Mouse (Mus musculus): Measurements from ENCODE around the gene Pcdh9.

The Pcdh9 gene

DNA sequence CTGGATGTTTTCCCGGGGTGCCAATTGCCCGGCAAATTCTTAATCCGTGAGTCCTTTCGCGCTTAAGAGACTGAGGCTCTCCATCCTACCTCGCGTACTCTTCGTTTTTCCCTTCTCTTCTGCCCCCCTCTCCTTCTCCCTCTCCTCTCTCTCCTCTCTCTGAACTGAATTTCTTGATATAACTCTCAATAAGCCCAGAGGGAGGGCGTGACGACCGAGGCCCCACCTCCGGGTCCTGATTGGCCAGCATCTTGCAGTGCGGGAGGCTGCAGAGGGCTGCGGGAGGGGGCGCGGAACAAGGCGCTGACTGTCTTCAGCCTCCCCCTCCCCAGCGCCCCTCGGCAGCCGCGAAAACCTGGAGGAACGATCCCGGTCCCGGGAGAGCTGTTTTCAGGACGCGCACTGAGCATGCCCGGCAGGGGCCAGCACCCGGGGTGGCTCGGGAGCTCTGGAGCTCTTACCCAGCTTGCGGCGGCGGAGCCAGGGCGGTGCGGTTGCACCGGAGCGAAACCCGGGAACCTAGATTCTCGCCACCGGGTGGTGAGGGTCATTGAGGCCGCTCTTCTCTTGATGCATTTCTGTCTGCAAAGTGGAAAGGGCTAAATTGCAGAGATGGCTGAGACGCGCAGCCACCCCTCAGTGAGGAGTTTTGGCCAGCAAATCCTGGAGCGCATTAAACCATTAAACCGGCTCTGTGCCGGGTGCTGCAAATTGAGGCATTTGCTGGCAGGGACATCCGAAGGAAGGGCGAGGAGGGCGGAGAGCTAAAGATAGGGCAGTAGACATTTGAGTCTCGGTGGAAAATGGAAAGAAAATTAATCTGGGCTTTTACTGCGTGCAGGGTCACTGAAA, at the start of gene Pcdh9:
Gene Pcdh9 (minus strand): TSS at position 161 of the 852 bp plus-strand sequence.
- DNase-seq (ENCODE audit: low read depth, low spot score) = peak; percentile 80

DNA sequence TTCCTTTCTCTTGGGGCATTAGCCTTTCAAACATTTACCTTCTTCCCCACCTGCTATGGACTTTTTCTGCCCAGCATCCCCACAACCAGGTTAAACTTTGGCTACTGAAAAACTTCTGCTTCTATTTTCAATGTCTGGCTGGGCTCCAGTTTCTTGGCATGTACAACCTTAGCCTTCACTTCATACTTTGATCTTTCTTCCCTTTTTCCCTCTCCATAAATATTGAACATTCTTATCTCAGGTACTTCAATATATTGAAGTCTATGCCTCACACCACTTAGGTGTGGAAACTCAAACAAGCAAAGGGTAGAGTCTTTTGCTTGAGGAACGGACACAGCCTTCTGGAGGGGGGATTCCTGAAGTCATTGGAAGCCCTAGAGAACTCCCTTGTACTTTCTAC, 16.4 kb upstream of the Pcdh9 start:
- no peak for DNase-seq (ENCODE audit: low read depth, low spot score)

DNA sequence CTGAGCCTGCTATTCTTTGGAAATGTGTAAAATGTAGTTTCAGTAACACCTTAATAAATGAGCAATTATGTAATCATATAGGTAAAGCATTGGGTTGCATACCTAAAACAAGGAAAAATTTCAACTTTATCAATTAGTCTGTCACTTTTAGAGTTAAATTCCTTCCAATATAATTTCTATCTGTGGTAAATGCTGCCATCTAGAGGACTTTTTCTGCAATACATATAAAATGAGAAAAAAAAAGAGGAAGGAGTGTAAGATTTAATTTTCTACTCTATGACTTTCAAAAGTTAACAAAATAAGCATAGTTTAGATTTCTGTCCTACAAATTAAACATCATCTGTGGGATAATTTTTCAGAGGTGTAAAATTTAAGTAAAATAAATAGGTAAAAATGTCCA, 8.1 kb upstream of the Pcdh9 start:
- DNase-seq (ENCODE audit: low read depth, low spot score) = peak; percentile 54

DNA sequence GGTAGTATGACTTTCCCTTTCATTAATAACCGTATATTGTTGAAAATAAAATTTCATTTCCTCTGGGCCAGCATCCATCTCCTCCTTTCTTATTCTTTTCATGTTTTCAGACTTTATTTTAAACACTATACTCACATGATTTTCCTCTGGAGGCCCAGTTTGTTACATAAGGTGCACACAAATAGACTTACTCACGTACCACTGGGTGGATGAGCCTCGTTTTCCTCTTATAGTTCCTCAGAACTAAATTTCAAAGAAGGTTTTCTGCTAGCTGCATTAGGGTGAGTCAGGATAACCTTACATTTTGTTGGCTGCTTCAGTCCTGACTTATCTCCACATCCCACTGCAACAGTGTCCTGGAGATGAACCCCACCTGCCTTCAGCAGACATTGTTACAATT, 4.7 kb upstream of the Pcdh9 start:
- no peak for DNase-seq (ENCODE audit: low read depth, low spot score)

DNA sequence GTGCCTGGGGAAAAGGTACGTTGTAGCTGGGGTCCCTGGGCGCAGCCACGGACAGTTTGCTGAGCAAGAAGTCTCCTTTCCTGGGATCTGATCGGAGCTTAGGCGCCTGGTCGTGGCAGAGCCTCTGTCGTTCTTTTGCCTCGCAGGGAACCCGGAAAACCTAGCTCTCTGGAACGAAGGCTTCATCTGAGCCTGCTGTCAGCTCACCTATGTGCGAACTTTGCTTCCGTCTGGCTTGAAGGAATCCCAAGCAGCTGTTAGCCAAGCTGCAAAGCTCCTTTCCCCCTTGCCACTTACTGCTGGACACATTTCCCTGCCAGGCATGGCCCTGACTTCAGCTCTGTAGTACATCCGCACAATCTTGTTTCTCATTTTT, 880 bp upstream of the Pcdh9 start:
- peak; percentile 8 for DNase-seq (ENCODE audit: low read depth, low spot score)

DNA sequence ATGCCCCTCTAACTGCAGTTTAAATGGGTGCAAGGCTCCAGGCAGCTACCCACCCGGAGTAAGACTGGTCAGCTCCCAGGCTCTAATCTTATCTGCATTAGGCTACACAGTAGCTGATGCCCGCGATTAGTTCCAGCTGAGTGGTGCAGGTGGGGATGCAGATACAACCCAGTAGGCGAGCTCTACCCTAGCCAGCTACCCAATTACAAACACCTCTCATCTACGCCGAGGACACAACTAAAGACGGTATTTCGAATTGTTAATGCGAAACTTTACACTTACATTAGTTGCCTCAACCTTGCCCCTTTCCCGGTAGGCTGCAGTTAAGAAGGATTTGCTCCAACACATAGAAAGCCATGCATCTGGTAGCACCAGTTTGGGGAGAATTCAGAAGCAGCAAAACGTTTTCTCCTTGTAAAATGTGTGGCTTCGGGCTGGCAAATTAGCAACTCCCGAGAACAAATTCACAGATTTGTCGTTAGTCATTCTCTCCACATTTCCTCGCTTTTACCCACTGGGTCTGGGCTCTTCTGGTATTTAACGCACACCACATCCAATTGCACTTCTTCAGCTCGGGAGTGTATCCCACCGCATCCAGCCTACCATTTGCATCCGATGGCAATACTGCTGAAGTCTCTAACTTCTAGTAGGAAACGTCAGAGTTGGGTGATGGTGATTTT, 500 bp downstream of the Pcdh9 start:
- DNase-seq (ENCODE audit: low read depth, low spot score) = peak; percentile 22

DNA sequence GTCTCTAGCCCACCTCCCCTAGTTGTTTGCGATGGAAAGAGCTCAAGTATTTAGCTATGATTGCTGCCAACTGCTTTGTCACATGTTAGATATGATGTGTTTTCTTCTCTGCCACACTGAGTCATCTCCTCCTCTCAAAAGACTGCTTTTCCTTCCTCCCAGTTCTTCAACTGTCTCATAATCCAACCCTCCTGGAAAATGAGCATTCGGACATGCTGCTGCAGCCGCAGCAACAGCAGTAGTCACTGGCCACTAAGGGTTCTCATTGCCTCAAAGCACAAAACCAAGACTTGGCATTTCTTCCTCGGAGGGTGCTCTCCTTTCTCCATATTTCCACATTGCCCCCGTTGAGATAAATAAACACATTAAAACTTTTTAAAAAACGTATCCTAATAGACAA, 1.2 kb downstream of the Pcdh9 start:
- DNase-seq (ENCODE audit: low read depth, low spot score) = peak; percentile 63

DNA sequence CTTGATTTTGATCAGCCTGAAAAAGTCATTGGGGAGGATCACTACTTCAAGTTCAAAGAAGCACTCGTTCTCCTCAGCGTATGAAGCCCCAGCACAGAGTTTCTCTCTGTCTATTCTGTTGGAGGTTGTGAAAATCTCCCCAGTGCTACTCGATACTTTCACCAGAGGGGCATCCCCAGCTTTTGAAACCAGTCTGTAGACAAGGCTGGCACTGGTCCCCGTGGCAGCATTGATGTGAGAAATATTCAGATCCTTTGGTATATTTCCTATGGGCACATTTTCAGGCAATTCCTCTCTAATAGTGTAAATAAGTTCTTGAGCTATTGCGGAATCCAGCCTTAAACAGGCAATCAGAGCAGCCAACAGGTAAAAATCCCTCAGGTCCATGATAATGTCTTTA, 2.1 kb downstream of the Pcdh9 start:
- DNase-seq (ENCODE audit: low read depth, low spot score) = no peak

DNA sequence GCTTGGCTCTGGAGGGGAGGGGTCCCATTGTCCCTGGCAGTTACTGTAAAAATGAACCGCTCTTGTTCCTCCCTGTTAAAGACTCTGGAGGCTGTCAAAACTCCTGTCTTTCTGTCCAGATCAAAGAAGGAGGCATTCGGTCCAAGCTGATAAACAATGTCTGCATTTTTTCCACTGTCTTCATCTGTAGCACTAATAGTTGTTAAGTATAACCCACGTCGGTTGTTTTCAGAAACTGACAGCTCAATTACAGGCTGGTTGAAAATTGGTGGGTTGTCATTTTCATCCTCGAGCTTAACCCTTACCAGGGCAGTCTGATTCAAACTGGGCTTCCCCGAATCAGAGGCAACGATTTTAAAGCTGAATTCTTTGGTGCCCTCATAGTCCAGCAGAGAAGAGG, 3.4 kb downstream of the Pcdh9 start:
- DNase-seq (ENCODE audit: low read depth, low spot score) = no peak

DNA sequence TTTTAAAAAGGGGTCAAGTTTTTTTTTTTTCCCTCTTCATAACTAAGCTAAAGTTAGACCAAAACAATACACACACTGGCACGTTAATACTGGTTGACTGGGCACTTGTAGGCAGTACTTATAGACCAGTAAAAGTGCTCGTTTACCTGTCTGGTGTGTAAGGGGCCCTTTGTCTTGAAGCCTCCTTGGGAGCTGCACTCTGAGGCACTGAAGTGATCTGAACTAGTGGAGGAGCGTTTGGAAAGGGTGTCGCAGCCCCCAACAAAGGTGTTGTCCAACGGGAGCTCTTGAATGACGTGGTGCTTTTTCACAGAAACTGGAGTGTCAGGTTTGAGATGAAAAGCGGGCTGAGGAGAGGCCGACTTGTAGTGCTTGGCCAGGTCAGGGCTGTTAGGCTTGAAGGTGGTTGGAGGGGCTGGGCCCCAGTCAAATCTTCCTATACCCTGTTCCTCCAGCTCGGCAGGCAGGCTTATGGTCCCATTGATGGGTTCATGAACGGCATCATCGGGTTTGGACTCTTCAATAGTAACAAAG, 4.9 kb downstream of the Pcdh9 start:
- DNase-seq (ENCODE audit: low read depth, low spot score) = no peak

DNA sequence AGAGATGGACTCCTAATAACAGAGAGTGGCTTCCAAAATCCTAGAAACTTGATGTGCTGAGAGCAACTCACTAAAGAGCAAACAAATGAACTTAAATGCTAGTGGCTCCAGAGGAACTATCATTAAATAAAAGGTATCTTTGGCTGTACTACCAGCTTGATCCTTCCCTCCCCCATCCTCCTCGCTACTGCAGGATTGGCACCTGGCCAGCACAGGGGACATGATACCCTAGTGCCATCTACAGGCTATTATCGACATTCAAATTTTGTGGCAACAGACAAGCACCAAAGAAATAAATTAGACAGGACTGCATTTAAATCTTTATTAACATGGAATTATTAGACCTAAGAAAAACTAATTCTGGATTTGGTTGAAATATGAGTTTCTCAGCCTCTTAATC, 6.0 kb downstream of the Pcdh9 start:
- DNase-seq (ENCODE audit: low read depth, low spot score) = peak; percentile 75

DNA sequence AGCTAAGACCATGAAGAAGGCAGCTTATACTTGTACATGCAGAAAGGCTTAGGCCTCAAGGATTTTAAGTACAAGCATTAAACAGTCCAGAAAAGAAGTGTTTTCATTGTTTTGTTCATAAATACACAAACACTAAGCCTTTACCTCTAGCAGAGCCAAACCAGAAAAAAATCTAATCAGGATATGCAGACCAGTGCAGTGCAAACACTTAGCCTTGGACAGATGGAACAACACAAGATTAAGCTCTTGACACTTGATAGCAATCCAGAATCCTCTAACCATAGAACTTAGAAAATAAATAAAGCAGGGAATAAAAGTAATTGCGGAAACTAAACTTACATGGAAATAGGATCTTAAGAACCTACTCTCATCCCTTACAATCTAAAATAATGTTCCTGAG, 10.4 kb downstream of the Pcdh9 start:
- no peak for DNase-seq (ENCODE audit: low read depth, low spot score)

DNA sequence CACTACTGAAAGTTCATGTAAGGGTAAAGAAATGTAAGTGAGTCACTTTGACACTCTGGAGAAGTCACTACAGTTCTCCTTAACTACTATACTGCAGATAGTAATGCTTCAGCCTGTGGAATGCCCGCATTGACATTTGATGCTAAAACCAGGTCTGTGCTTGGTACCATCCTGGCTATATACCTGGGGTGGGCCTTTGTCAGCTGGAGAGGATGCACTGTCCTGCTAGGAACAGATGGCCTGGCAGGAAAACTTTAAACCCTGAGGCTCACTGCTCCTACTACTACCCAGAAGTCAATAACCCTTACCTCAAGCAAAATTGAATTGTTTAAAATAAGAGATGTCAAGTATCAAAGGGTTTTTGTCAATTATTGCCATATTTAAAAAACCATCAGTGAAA, 14.5 kb downstream of the Pcdh9 start:
- DNase-seq (ENCODE audit: low read depth, low spot score) = no peak

DNA sequence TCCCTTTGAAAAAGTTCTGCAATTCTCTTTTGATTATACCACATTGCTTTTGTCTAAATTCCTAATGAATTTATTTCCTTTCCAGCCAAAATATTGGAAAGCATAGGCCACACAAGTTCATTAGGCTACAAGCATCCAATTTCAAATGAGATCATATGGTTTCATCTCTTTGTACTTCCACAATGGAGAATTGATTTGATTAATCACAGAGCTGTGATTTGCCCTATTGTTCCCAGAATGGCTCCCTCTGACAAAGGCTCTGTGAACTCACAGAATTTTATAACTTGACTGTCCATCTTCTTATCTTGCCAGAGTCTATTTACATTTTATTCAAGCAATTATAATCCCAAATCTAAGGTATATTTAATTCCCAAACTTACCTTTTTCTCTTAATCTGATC, 22.3 kb downstream of the Pcdh9 start:
- no peak for DNase-seq (ENCODE audit: low read depth, low spot score)

DNA sequence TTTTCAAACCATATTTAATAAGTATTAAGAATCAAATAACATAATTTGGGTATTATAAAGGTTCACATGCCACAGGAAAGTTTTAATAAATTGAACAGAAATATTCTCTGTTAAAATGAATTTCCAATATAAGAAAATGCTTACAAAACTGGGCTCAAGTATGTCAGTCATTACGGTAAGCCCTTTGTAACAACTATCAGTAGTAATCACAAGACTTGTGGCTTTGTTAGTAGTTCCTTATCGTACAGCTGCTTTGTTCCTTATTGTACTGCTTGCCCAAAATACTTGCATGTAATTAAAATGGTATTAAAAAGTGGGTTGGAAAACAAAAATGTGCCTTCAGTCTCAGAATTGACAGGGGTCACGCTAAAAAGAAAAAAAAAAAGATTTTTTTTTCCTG, 32.4 kb downstream of the Pcdh9 start:
- no peak for DNase-seq (ENCODE audit: low read depth, low spot score)

DNA sequence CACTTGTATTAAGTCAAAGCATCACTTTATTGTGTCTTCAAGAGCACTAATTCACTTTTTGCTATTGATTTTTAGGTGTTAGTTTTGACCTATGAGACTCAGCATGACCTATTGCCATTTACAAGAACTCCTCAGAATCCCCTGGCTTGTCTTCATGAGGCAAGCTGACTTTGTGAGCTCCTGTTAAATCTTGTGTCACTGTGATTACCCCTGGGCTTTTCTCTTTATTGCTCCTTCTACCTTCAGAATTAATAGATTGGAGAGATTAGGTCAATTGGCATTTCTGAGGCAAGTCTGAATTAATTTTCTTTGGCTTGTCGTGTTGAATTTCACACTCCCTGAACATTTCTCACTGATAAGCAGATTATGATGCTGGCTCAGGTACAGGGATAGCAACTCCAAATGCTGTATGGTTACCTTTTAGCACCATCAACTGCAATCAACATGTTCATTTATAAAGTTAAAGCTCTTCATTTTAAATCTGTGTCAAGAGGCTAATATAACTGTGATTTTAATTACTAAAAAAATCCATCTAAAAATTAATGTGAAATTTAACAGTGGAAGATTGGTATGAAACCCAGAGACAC, 44.3 kb downstream of the Pcdh9 start:
- no peak for DNase-seq (ENCODE audit: low read depth, low spot score)

DNA sequence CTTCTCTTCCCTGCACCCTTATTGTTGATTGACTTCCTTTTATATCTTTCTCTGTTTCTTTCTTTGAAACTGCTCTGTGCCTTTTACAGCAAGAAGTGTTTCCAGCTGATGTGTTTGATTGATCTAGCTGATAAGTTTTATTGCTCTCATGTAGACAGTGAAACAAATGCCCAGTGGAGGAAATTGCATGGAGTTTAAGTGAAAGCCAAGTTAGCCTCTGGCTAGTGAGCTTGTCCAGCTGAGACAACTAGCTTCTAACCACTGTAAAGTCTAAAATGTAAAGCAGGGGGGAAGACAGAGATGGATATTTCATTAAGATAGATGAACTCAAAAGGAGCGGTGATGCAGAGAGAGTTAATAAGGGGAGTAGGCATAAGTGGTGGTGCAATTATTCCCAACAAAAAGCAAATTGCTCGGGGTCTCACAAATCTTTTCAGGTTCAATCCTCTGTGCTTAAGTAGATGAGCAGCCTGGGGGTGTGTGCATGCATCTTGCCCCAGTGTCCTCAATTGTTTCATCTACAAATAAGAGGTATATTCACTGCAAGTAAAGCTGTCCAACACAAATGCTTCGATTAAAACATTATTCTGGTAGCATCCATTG, 47.7 kb downstream of the Pcdh9 start:
- DNase-seq (ENCODE audit: low read depth, low spot score) = no peak

DNA sequence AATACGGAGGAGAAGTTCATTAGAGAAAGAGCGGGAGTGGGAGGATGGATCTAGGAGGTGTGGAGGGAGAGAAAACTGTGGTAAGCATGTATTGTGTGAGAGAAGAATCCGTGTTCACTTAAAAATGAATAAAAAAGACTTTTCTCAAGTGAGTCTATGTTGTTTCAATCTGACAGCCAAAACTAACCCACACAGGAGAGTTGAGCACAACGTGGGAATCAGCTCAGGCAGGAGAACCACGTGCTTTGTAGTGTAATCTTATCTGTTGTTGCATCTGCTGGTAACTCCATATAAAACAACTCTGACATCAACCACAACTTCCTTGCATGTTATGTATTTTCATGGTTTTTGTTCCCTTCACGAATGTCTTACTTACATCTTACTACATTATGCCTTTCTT, 58.0 kb downstream of the Pcdh9 start:
- DNase-seq (ENCODE audit: low read depth, low spot score) = no peak

DNA sequence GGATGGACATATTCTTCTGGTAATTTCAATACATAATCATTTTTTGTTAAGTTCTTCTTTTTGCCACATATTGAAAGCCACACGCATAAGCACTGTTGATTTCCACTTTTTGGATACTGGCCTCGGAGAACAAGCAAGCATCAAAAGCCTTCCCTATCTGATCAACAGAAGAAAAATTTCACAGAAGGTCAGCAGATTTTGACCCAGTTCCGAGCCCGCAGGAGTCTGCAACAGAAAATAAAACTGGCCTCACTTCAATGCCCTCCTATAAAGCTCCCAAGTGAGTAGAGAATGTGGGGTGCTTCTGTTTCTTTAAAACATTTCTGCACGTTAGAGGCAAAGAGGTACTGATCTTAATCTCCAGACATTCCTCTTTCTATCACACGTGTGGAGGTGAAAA, 63.3 kb downstream of the Pcdh9 start:
- DNase-seq (ENCODE audit: low read depth, low spot score) = no peak

DNA sequence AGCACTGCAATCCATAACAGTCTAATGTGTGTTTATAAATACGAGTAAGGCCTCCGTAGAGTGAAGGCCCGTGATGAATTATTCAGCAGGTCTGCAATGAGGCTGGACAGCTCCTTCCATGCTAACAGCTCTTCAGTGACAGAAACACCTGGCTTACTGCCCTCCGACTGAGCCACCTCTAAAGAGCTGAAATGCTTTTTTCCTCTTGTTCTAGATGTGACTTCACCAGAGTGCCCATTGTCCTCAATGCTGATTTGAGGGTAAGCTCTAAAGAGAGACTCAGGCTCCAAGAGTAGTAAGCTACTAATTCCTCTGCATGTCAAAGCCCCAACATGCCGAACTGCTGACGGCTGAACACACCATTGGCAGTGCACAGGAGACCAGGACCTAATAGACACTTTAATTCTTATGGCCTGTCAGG, 64.4 kb downstream of the Pcdh9 start:
- DNase-seq (ENCODE audit: low read depth, low spot score) = no peak

DNA sequence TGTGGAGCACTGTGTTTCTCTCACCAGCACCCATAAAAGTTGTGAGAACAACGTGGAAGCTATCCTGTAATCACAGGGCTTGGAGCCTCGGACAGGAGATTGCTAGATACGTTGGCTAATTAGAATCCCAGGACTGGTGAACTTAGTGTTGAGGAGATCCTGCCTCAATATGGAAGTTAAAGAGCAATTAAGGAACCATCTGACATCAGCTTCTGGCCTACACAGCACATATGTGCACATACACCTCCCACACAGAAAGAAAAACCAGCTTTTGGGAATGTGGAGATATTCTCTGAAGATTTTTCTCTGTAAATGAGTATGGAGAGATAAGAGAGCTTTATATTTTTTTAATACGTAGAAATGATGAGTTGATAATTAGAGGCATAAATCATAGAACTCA, 71.6 kb downstream of the Pcdh9 start:
- no peak for DNase-seq (ENCODE audit: low read depth, low spot score)

DNA sequence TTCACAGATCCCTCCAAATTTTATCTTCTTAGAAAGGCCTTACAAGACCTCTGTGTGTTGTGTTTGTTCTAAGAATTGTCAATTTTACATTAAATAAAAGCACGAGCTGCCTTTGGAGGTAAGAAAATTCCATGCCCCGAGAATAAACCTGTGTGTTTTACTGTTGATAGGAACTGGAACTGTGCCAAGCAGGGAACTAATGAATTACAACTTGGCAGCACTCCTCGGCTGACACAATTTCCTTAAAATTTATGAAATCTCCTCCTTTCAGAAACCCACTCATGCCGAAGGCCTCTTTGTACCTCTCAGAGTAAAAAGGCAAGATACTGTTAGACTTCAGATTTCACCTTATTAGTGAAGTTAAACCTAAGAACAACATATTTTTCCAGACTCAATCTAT, 72.9 kb downstream of the Pcdh9 start:
- no peak for DNase-seq (ENCODE audit: low read depth, low spot score)

All from 3T3-L1 (cell line).